Mouse (Mus musculus): ENCODE measurements around the gene Rc3h1.

DNA sequence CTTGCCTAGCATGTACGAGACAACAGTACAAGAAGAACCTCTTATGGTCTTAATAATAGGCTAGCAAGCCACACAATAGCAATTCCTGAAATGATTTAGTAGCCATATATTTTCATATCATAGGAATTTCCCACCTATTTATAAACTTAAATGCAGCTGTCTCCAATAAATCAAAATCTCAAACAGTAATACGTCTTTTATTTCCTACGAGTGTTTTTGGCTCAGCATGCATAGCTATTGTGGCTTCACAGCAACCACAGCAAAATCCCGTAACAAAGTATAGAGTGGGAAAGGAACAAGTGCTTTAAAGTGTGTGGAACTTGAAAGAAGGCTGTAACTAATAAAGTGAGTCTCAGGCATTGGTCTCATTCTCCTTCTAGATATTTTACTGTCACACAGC, 104.2 kb downstream of the Rc3h1 start:
- TF ChIP-seq CTCF (IDR thresholded peaks at IDR 0.05; ENCODE audit: control insufficient read depth, insufficient read depth, insufficient replicate concordance, low read depth, low read length) (no peak), POLR2A (IDR thresholded peaks at IDR 0.05; ENCODE audit: control insufficient read depth, low read depth, low read length) (no peak)
